Mouse (Mus musculus) E14TG2a.4 (cell line): Measurements from ENCODE around the gene Atp6v1e1.
"Not testable (repeated sequence)": the region's sequence is repeated elsewhere in the genome, so short reads cannot be mapped to it uniquely, and the experiment has no call there.

Experiments
- H3K27me3 ChIP-seq: 2 replicates; pipeline ENCODE4 v1.6.1; 2014; ENCODE audit warnings: low read length, control low read depth; ENCODE audit not compliant: insufficient read depth
- H3K36me3 ChIP-seq: 2 replicates; pipeline ENCODE4 v1.6.1; 2014; ENCODE audit warnings: low read length, control low read depth; ENCODE audit not compliant: insufficient read depth
- H3K4me1 ChIP-seq: replicated peaks from 2 replicates; pipeline ENCODE4 v1.6.1; 2014; ENCODE audit warnings: low read depth, low read length, control low read depth
- H3K4me3 ChIP-seq: replicated peaks from 2 replicates; pipeline ENCODE4 v1.5.1; 2014; ENCODE audit warnings: mild to moderate bottlenecking, low read length
- H3K9me3 ChIP-seq: 2 replicates; pipeline ENCODE4 v1.6.1; 2014; ENCODE audit warnings: low read length, control low read depth
- CTCF ChIP-seq: conservative IDR thresholded peaks from 2 replicates; pipeline ENCODE4 v1.5.1; 2014; ENCODE audit warnings: low read length
- NANOG ChIP-seq: IDR thresholded peaks from 2 replicates; pipeline ENCODE4 v1.6.1; 2014; ENCODE audit warnings: borderline replicate concordance, low read length, mixed read lengths
- POU5F1 ChIP-seq: IDR thresholded peaks from 2 replicates; pipeline ENCODE4 v1.6.1; 2014; ENCODE audit warnings: low read length, borderline replicate concordance

Atp6v1e1 gene

GRCm38 (mm10) chr6:120822937-120823614, 483 bp upstream of the Atp6v1e1 start:
- Histone ChIP-seq H3K27me3 (no peaks in the 10 kb centered on the region), H3K4me3 (peak overlapping the region; percentile 97), H3K36me3 (peaks cover 18% of the 10 kb centered on the region), H3K4me1 (peaks cover 48% of the 10 kb centered on the region), H3K9me3 (no peaks in the 10 kb centered on the region)
- TF ChIP-seq POU5F1 (no peak), CTCF (no peak), NANOG (no peak)

- Histone ChIP-seq H3K4me1 (peaks cover 53% of the 10 kb centered on the region), H3K36me3 (peaks cover 27% of the 10 kb centered on the region), H3K4me3 (peak overlapping the region; percentile 97), H3K27me3 (no peaks in the 10 kb centered on the region), H3K9me3 (no peaks in the 10 kb centered on the region)
- TF ChIP-seq CTCF (no peak), NANOG (no peak), POU5F1 (no peak)
Observed at GRCm38 (mm10) chr6:120821715-120822114, 878 bp downstream of the Atp6v1e1 start.

GRCm38 (mm10) chr6:120820941-120821340, 1.7 kb downstream of the Atp6v1e1 start:
- Histone ChIP-seq H3K9me3 (no peaks in the 10 kb centered on the region), H3K4me1 (peaks cover 53% of the 10 kb centered on the region), H3K4me3 (peak overlapping the region; percentile 97), H3K36me3 (peaks cover 27% of the 10 kb centered on the region), H3K27me3 (no peaks in the 10 kb centered on the region)
- no peak for TF ChIP-seq CTCF
- no peak for TF ChIP-seq POU5F1

- TF ChIP-seq CTCF, result no peak
- no peak for TF ChIP-seq NANOG
- no peak for TF ChIP-seq POU5F1
- H3K27me3 ChIP-seq, result no peaks in the 10 kb centered on the region
- peaks cover 27% of the 10 kb centered on the region for H3K36me3 ChIP-seq
- H3K4me1 ChIP-seq, result peaks cover 53% of the 10 kb centered on the region
- no peaks in the 10 kb centered on the region for H3K9me3 ChIP-seq
- H3K4me3 ChIP-seq, result no peak overlapping the region
Observed at GRCm38 (mm10) chr6:120820144-120820543, 2.4 kb downstream of the Atp6v1e1 start.

GRCm38 (mm10) chr6:120819294-120819693, 3.3 kb downstream of the Atp6v1e1 start:
- H3K9me3 ChIP-seq, result no peaks in the 10 kb centered on the region
- H3K4me3 ChIP-seq, result no peak overlapping the region
- H3K27me3 ChIP-seq, result no peaks in the 10 kb centered on the region
- H3K4me1 ChIP-seq, result peaks cover 53% of the 10 kb centered on the region
- H3K36me3 ChIP-seq, result peaks cover 27% of the 10 kb centered on the region
- TF ChIP-seq NANOG (no peak), POU5F1 (no peak), CTCF (no peak)

- not testable (repeated sequence) for H3K4me3 ChIP-seq, H3K9me3 ChIP-seq, H3K27me3 ChIP-seq
- Histone ChIP-seq H3K36me3 (peaks cover 48% of the 10 kb centered on the region), H3K4me1 (peaks cover 10% of the 10 kb centered on the region)
Observed at GRCm38 (mm10) chr6:120811999-120812398, 10.6 kb downstream of the Atp6v1e1 start.

- peaks cover 90% of the 10 kb centered on the region for H3K36me3 ChIP-seq
- TF ChIP-seq CTCF (no peak), NANOG (no peak), POU5F1 (no peak)
- H3K9me3 ChIP-seq, result no peaks in the 10 kb centered on the region
- H3K4me3 ChIP-seq, result no peak overlapping the region
- peaks cover 17% of the 10 kb centered on the region for H3K4me1 ChIP-seq
- H3K27me3 ChIP-seq, result no peaks in the 10 kb centered on the region
Observed at GRCm38 (mm10) chr6:120807738-120808081, 14.9 kb downstream of the Atp6v1e1 start.

- TF ChIP-seq POU5F1 (no peak), CTCF (no peak), NANOG (no peak)
- H3K4me3 ChIP-seq, result no peak overlapping the region
- no peaks in the 10 kb centered on the region for H3K9me3 ChIP-seq
- peaks cover 95% of the 10 kb centered on the region for H3K36me3 ChIP-seq
- no peaks in the 10 kb centered on the region for H3K27me3 ChIP-seq
- peaks cover 17% of the 10 kb centered on the region for H3K4me1 ChIP-seq
Observed at GRCm38 (mm10) chr6:120806999-120807737, 15.4 kb downstream of the Atp6v1e1 start.
